Mouse (Mus musculus): Measurements from ENCODE around the gene Smtn.

GRCm38 (mm10) chr11:3494857-3495256 lies 45.6 kb downstream of the Smtn start:
- TF ChIP-seq CTCF (IDR thresholded peaks at IDR 0.05; ENCODE audit: low read depth, low read length) = no peak
- TF ChIP-seq EP300 (IDR thresholded peaks at IDR 0.05; ENCODE audit: insufficient read depth, low read depth, low read length) = no peak

All from ES-Bruce4 (cell line).